Mouse (Mus musculus) thymus, adult 2 months (tissue): ENCODE data around the gene Scarb1.

Experiments
- CTCF ChIP-seq: fragments of 200-500 bp; IDR thresholded peaks from 2 replicates; pipeline ENCODE4 v1.5.1; 2012; ENCODE audit warnings: mild to moderate bottlenecking, control low read depth, low read length, moderate library complexity, borderline replicate concordance; ENCODE audit not compliant: control insufficient read depth, poor library complexity, insufficient read depth; ENCODE audit errors: extremely low read depth
- POLR2A ChIP-seq: fragments of 200-500 bp; IDR thresholded peaks from 2 replicates; pipeline ENCODE4 v1.6.1; 2012; ENCODE audit warnings: mild to moderate bottlenecking, low read length, control low read depth, moderate library complexity; ENCODE audit not compliant: control insufficient read depth, poor library complexity, insufficient read depth; ENCODE audit errors: extremely low read depth

DNA sequence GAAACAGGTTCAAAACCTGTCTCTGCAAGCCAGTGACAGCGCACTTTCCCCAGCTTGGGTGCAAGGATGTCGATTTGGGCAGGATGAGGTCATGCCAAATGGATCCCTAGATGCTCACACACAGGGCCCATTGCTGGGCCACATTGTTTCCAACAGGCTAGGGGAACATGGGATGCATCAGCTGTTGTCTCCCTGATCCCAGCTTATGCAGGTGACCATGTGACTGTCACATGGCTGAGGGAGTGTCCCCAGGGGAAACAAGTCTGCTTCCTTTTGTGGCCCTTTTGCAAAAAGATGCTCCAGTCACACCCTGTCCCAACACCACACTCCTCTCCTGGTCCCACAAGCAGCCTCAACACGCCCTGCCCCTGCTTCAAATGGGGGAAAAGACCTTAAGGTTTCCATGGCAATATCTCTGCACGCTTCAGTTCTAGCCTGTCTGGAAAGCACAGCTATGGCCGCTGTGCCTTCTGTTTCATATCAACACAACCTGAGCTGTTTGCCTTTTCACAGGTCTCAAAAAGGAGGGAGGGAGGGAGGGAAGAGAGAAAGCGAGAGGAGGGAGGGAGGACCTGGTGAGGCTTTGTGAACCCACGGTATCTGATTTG, 14.1 kb upstream of the Scarb1 start:
- no peak for TF ChIP-seq POLR2A
- TF ChIP-seq CTCF: no peak
